Mouse (Mus musculus) embryonic facial prominence, embryonic 14.5 days (tissue): ENCODE results near the gene Syde1. TPM values are rescaled to one million over a fixed set of nuclear protein-coding genes. Genes with fewer than 3 reads are reported as not detected.
A peak's percentile ranks its signal among the peaks of the same experiment; 100 is the strongest.

Experiments
- ATAC-seq: fragments of 200-750 bp; cut with Nextera tagmentation; 2 replicates; pipeline ENCODE4 v1.8.0; 2017; ENCODE audit warnings: low read depth, moderate number of reproducible peaks, moderate TSS enrichment
- DNase-seq: peaks from one replicate; pipeline ENCODE4 v3.0.0-alpha.2; 2015; ENCODE audit warnings: low spot score
- H3K27ac ChIP-seq: fragments of 300-500 bp; sonication (generic); replicated peaks from 2 replicates; pipeline ENCODE4 v1.5.1; 2014; ENCODE audit warnings: low read depth, mild to moderate bottlenecking, low read length, moderate library complexity
- H3K27me3 ChIP-seq: fragments of 300-500 bp; sonication (generic); replicated peaks from 2 replicates; pipeline ENCODE4 v1.6.1; 2014; ENCODE audit warnings: low read length; ENCODE audit not compliant: control insufficient read depth, insufficient read depth
- H3K36me3 ChIP-seq: fragments of 300-500 bp; sonication (generic); 2 replicates; pipeline ENCODE4 v1.6.1; 2014; ENCODE audit warnings: low read length, mixed read lengths; ENCODE audit not compliant: control insufficient read depth, insufficient read depth
- H3K4me1 ChIP-seq: fragments of 300-500 bp; sonication (generic); 2 replicates; pipeline ENCODE4 v1.6.1; 2014; ENCODE audit warnings: antibody characterized with exemption, low read length; ENCODE audit not compliant: control insufficient read depth, insufficient read depth
- H3K4me2 ChIP-seq: fragments of 300-500 bp; sonication (generic); 2 replicates; pipeline ENCODE4 v1.6.1; 2014; ENCODE audit warnings: low read depth, mild to moderate bottlenecking, low read length, moderate library complexity, mixed read lengths
- H3K4me3 ChIP-seq: fragments of 300-500 bp; sonication (generic); 2 replicates; pipeline ENCODE4 v1.5.1; 2014; ENCODE audit warnings: low read depth, mild to moderate bottlenecking, low read length
- H3K9ac ChIP-seq: fragments of 300-500 bp; sonication (generic); 2 replicates; pipeline ENCODE4 v1.6.1; 2014; ENCODE audit warnings: low read depth, mild to moderate bottlenecking, low read length, moderate library complexity, mixed read lengths
- H3K9me3 ChIP-seq: fragments of 300-500 bp; sonication (generic); 2 replicates; pipeline ENCODE4 v1.6.1; 2016; ENCODE audit warnings: low read length; ENCODE audit not compliant: control insufficient read depth
- WGBS: fragments of 180-500 bp; shearing (Covaris S2); extraction: QIAGEN DNeasy Blood & Tissue Kit; methylation state at CpG from one replicate; pipeline ENCODE4 v1.1.7; 2014; 5-methylcytosine and 5-hydroxymethylcytosine counted together
- polyA plus RNA-seq: library from polyadenylated mRNA; unstranded; fragments of >200 nt; fragmentation: Nextera tagmentation; extraction: Ambion mirVana; gene quantifications from 2 replicates; pipeline ENCODE4 v1.2.1, GENCODE M21; 2014

Gene Syde1
- polyA plus RNA-seq, 1 experiment from 2014 or later, result 19.6 TPM

GRCm38 (mm10) chr10:78573226-78573625 is 18.5 kb downstream of the Syde1 start:
- Histone ChIP-seq H3K4me3 (no peak overlapping the region), H3K4me1 (peaks cover 12% of the 10 kb centered on the region), H3K36me3 (peaks cover 18% of the 10 kb centered on the region), H3K4me2 (no peak overlapping the region), H3K9me3 (no peaks in the 10 kb centered on the region), H3K27ac (peak overlapping the region; percentile 96), H3K27me3 (no peaks in the 10 kb centered on the region), H3K9ac (no peak overlapping the region)
- no peak for DNase-seq
- 61% methylated on average over 3 of the region's 3 CpGs for WGBS
- no peak for ATAC-seq

- 45% methylated on average over 2 of the region's 2 CpGs for WGBS
- H3K27ac ChIP-seq, result peak overlapping the region; percentile 40; the same call in 1 of the 2 replicates
- DNase-seq, result peak; percentile 43
These were observed 20.9 kb downstream of the Syde1 start for GRCm38 (mm10) chr10:78570897-78571296.

GRCm38 (mm10) chr10:78570416-78570815 is 21.3 kb downstream of the Syde1 start:
- 61% methylated on average over 6 of the region's 6 CpGs for WGBS
- H3K27ac ChIP-seq, result no peak overlapping the region
- no peak overlapping the region for H3K4me2 ChIP-seq
- H3K9ac ChIP-seq, result no peak overlapping the region
- no peak overlapping the region for H3K4me3 ChIP-seq
- ATAC-seq (no peak), DNase-seq (no peak)
- no peaks in the 10 kb centered on the region for H3K27me3 ChIP-seq
- peaks cover 9% of the 10 kb centered on the region for H3K4me1 ChIP-seq
- no peaks in the 10 kb centered on the region for H3K9me3 ChIP-seq
- H3K36me3 ChIP-seq, result no peaks in the 10 kb centered on the region

More at GRCm38 (mm10) chr10:78570897-78571296, 20.9 kb downstream of the Syde1 start:
- H3K4me1 ChIP-seq, result peaks cover 12% of the 10 kb centered on the region
- H3K27me3 ChIP-seq, result no peaks in the 10 kb centered on the region
- no peak overlapping the region for H3K9ac ChIP-seq
- no peak overlapping the region for H3K4me2 ChIP-seq
- no peak for ATAC-seq
- no peak overlapping the region for H3K4me3 ChIP-seq
- H3K9me3 ChIP-seq, result no peaks in the 10 kb centered on the region
- H3K36me3 ChIP-seq, result no peaks in the 10 kb centered on the region

GRCm38 (mm10) chr10:78569686-78570085 is 22.1 kb downstream of the Syde1 start:
- ATAC-seq (no peak), DNase-seq (no peak)
- H3K27ac ChIP-seq, result no peak overlapping the region
- 37% methylated on average over 3 of the region's 3 CpGs for WGBS
- H3K27me3 ChIP-seq, result no peaks in the 10 kb centered on the region
- H3K9ac ChIP-seq, result no peak overlapping the region
- H3K4me2 ChIP-seq, result no peak overlapping the region
- no peak overlapping the region for H3K4me3 ChIP-seq
- H3K9me3 ChIP-seq, result no peaks in the 10 kb centered on the region
- H3K4me1 ChIP-seq, result peaks cover 9% of the 10 kb centered on the region
- H3K36me3 ChIP-seq, result no peaks in the 10 kb centered on the region

GRCm38 (mm10) chr10:78569191-78569590 is 22.6 kb downstream of the Syde1 start:
- no peak overlapping the region for H3K4me3 ChIP-seq
- 76% methylated on average over 3 of the region's 3 CpGs for WGBS
- no peak overlapping the region for H3K27ac ChIP-seq
- H3K4me1 ChIP-seq, result peaks cover 9% of the 10 kb centered on the region
- DNase-seq (no peak), ATAC-seq (no peak)
- H3K36me3 ChIP-seq, result no peaks in the 10 kb centered on the region
- no peaks in the 10 kb centered on the region for H3K27me3 ChIP-seq
- no peak overlapping the region for H3K9ac ChIP-seq
- H3K4me2 ChIP-seq, result no peak overlapping the region
- no peaks in the 10 kb centered on the region for H3K9me3 ChIP-seq

GRCm38 (mm10) chr10:78565070-78565469 is 26.7 kb downstream of the Syde1 start:
- 85% methylated on average over 1 of the region's 1 CpGs for WGBS

GRCm38 (mm10) chr10:78540943-78541342 is 50.8 kb downstream of the Syde1 start:
- no peaks in the 10 kb centered on the region for H3K9me3 ChIP-seq
- H3K36me3 ChIP-seq, result no peaks in the 10 kb centered on the region
- H3K4me3 ChIP-seq, result no peak overlapping the region
- H3K4me1 ChIP-seq, result no peaks in the 10 kb centered on the region
- H3K27ac ChIP-seq, result no peak overlapping the region
- no peaks in the 10 kb centered on the region for H3K27me3 ChIP-seq
- H3K4me2 ChIP-seq, result no peak overlapping the region
- no peak overlapping the region for H3K9ac ChIP-seq
- ATAC-seq, result no peak
- 68% methylated on average over 2 of the region's 2 CpGs for WGBS
- DNase-seq, result peak; percentile 17

More at GRCm38 (mm10) chr10:78565070-78565469, 26.7 kb downstream of the Syde1 start:
- ATAC-seq, result no peak
- Histone ChIP-seq H3K4me1 (peaks cover 3% of the 10 kb centered on the region; the same call in 1 of the 2 replicates), H3K9ac (no peak overlapping the region), H3K4me2 (no peak overlapping the region), H3K27me3 (no peaks in the 10 kb centered on the region), H3K4me3 (no peak overlapping the region), H3K9me3 (no peaks in the 10 kb centered on the region), H3K36me3 (no peaks in the 10 kb centered on the region), H3K27ac (no peak overlapping the region)
- no peak for DNase-seq

Other genes with a start within 250 kb of the Syde1 start
- 83.2 and 86.1 TPM in 2 replicates for gene Agpat3, start 239.5 kb downstream of the Syde1 start, polyA plus RNA-seq
- 204 and 237 TPM in 2 replicates for gene Rrp1, start 178.9 kb downstream of the Syde1 start, polyA plus RNA-seq
- gene Cstb, start 166.3 kb downstream of the Syde1 start, polyA plus RNA-seq, result 249 and 258 TPM in 2 replicates
- gene Pdxk, start 127.0 kb downstream of the Syde1 start, polyA plus RNA-seq, result 8.1 and 8.2 TPM in 2 replicates
- gene Olfr1358, start 74.5 kb downstream of the Syde1 start, polyA plus RNA-seq, result not detected in 2 replicates
- gene Ilvbl, start 17.6 kb downstream of the Syde1 start, polyA plus RNA-seq, result 42.7 and 42.8 TPM in 2 replicates
- 0.08 TPM in 1 of 2 replicates, not detected in the other for gene Olfr1357, start 26.1 kb upstream of the Syde1 start, polyA plus RNA-seq
- 3.6 and 4.7 TPM in 2 replicates for gene Casp14, start 126.3 kb upstream of the Syde1 start, polyA plus RNA-seq
- 0.10 TPM in 1 of 2 replicates, not detected in the other for gene Ccdc105, start 161.1 kb upstream of the Syde1 start, polyA plus RNA-seq
- gene Slc1a6, start 188.5 kb upstream of the Syde1 start, polyA plus RNA-seq, result 0.68 and 0.70 TPM in 2 replicates